Mouse (Mus musculus) heart, postnatal 0 days (tissue): Measurements from ENCODE around the gene Foxred2.

Experiments
- CTCF ChIP-seq: IDR thresholded peaks from 2 replicates; pipeline ENCODE4 v1.5.1; 2016; ENCODE audit warnings: antibody characterized with exemption, control low read depth, low read depth
- EP300 ChIP-seq: IDR thresholded peaks from 2 replicates; pipeline ENCODE4 v1.6.1; 2016; ENCODE audit warnings: antibody characterized with exemption, low read depth

GRCm38 (mm10) chr15:77930986-77931688 is 25.4 kb downstream of the Foxred2 start:
- TF ChIP-seq CTCF (no peak), EP300 (no peak)
